Mouse (Mus musculus) WW6 (cell line): ENCODE data around the gene Rasgrp3.
"Not testable (repeated sequence)": the region's sequence is repeated elsewhere in the genome, so short reads cannot be mapped to it uniquely, and the experiment has no call there.

Experiments
- DNase-seq: peaks from one replicate; pipeline ENCODE4 v3.0.0-alpha.2; 2013; ENCODE audit warnings: low read depth, low spot score

Rasgrp3 gene

GRCm38 (mm10) chr17:75435599-75435998 lies at the start of gene Rasgrp3:
TSS of gene Rasgrp3 (plus strand) at chr17:75435896.
- DNase-seq: no peak

GRCm38 (mm10) chr17:75388402-75388801 lies 47.3 kb upstream of the Rasgrp3 start:
- no peak for DNase-seq

DNA sequence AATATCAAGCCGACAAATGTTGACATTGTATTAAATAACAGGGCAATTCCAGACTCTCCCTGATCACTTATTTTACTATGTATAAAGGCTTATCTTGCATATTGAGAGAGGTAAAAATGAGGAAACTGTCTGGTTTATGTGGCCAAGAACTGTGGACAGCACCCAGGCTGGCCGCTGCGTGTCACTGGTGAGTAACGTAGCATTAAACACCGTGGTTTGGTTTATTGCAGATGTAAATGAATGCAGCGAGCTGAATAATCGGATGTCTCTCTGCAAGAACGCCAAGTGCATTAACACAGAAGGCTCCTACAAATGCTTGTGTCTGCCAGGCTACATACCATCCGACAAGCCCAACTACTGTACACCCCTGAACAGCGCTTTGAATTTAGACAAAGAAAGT lies 45.6 kb upstream of the Rasgrp3 start:
- DNase-seq: no peak

GRCm38 (mm10) chr17:75391429-75392192 lies 44.1 kb upstream of the Rasgrp3 start:
- DNase-seq: no peak

DNA sequence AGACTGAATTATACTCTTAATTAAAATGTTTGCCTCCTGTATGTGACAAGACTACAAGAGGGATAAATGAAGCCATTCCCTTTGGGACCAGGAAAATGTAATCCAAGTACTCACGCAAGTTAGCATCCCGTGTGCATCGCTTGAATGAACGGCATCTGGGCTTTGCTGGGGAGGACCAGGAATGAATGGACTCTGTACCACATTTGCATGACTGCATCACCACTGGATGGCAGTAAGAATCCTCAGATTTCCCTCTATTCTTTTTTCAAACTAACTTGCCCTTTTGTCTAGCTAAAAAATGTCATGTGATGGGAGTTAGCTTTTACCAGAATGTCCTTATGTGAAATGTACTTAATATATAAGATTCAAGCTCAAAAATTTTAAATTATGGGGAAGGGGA lies 29.3 kb upstream of the Rasgrp3 start:
- DNase-seq: no peak

- DNase-seq: no peak
Measured at GRCm38 (mm10) chr17:75416861-75417260, 18.8 kb upstream of the Rasgrp3 start.

GRCm38 (mm10) chr17:75434152-75434551 lies 1.5 kb upstream of the Rasgrp3 start:
- DNase-seq: no peak

GRCm38 (mm10) chr17:75434871-75435270 lies 825 bp upstream of the Rasgrp3 start:
- DNase-seq: no peak

- no peak for DNase-seq
Measured at GRCm38 (mm10) chr17:75436095-75436494, 399 bp downstream of the Rasgrp3 start.

- DNase-seq: no peak
Measured at GRCm38 (mm10) chr17:75436819-75437218, 1.1 kb downstream of the Rasgrp3 start.

GRCm38 (mm10) chr17:75437239-75437750 lies 1.6 kb downstream of the Rasgrp3 start:
- DNase-seq: no peak

GRCm38 (mm10) chr17:75438162-75438561 lies 2.5 kb downstream of the Rasgrp3 start:
- DNase-seq: no peak

GRCm38 (mm10) chr17:75439062-75439461 lies 3.4 kb downstream of the Rasgrp3 start:
- no peak for DNase-seq

DNA sequence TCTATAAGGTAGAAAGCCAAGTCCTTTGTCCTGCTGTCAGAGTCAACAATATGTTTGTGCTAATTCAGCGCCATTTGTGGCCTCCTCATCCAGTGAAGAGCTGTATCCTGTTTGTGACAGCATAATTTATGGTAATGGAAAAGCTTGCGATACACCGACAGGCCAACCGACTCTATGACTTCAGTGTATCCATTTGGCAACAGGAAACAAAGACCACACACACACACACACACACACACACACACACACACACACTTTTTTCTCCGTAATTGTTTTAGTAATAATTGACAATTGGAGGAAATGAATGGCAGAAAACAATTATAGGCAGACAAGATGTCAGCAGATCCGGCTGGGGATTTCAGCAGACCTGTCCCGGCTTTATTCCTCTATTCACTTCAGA lies 4.9 kb downstream of the Rasgrp3 start:
- DNase-seq: no peak

GRCm38 (mm10) chr17:75441260-75441830 lies 5.6 kb downstream of the Rasgrp3 start:
- no peak for DNase-seq

- no peak for DNase-seq
Measured at GRCm38 (mm10) chr17:75442352-75442751, 6.7 kb downstream of the Rasgrp3 start.

GRCm38 (mm10) chr17:75443064-75443621 lies 7.4 kb downstream of the Rasgrp3 start:
- DNase-seq: no peak

GRCm38 (mm10) chr17:75448257-75448656 lies 12.6 kb downstream of the Rasgrp3 start:
- DNase-seq: no peak

DNA sequence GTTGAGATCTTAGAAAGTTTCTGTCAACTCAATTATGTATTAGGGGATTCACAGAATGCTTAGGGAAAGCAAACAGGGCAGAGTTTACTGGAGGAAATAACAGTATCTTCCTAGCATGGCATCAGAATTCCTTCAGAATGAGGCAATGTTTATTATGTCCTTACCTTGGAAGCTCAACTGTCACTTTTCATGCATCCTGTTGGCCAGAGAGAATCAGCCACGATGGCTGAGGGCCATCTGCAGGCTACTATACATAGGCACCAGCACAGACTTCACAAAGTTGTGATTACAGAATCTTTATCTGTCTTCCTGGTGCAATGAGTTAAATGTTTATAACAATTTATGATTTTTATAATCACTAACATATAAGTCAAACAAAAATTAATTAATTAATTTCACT lies 13.3 kb downstream of the Rasgrp3 start:
- no peak for DNase-seq

DNA sequence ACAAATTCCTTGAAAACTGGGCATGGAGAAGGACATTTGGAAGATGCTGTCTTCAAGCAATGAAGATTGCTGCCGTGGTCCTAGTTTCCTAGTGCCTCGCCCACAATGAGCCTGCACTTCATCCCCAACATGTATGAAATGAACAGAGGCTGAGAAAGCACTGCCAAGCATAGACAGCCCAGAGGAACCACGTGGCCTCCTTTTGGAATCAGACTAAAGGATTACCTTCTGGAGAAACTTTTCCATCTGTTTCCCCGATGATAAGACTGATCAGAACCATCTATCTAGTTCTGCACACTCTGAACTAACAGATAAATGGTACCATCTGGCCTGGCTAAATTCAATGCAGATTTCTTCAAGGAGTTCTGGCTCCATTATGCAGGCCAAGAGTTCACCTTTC lies 16.6 kb downstream of the Rasgrp3 start:
- DNase-seq: no peak

DNA sequence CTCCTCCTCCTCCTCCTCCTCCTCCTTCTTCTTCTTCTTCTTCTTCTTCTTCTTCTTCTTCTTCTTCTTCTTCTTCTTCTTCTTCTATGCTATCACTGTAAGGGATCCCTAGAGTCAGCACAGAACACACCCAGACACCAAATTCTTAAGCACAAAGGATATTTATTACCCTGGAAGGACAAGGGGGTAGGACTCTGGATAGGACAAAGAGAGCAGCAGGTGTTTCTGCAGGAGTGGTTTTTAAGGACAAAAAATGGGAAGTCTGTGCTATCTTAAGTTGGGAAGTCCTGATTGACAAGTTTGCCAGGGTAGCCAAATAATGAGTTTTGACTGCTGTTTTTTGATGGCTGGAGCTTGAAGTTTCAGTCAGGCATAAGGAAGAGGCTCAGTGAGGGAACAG lies 17.9 kb downstream of the Rasgrp3 start:
- no peak for DNase-seq

DNA sequence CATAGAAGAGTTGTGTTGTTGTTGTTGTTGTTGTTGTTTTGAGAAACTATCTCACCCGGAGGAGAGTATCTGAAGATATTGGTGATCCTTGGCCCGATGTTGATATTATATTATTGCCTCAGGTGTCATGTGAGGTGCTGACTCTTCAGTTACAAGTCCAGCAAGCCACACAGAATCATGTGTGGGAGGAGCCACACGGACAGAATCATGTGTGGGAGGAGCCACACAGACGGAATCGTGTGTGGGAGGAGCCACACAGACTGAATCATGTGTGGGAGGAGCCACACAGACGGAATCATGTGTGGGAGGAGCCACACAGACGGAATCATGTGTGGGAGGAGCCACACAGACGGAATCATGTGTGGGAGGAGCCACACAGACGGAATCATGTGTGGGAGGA lies 20.4 kb downstream of the Rasgrp3 start:
- not testable (repeated sequence) for DNase-seq

DNA sequence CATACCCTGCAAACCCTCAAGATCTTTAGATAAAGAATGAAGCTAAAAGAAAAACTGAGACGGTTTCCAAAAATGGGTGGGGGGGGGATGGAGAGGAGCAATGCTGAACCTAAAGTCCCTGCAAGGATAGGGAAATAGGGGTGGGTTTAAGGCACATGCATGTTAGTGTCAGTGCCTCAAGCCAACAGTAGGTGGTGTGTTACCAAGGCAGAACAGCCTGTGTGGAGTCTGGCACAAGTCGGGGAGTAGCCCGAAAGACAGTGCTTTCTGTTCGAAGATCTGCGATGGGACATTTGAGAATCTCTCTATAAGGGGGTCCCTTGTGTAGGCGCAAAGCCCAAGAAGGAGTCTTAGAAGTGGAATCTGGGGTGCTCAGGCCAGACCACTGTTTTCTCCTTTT lies 24.9 kb downstream of the Rasgrp3 start:
- no peak for DNase-seq
